Mouse (Mus musculus) heart, embryonic 10.5 days (tissue): ENCODE results near the gene Polr3a. TPM values are rescaled to one million over a fixed set of nuclear protein-coding genes. Genes with fewer than 3 reads are reported as not detected.
"Not testable (repeated sequence)": the region's sequence is repeated elsewhere in the genome, so short reads cannot be mapped to it uniquely, and the experiment has no call there.

Experiments
- DNase-seq: peaks from one replicate; pipeline ENCODE4 v3.0.0-alpha.2; 2017; ENCODE audit warnings: low spot score
- H3K27ac ChIP-seq: fragments of 300-500 bp; sonication (generic); 2 replicates; pipeline ENCODE4 v1.5.1; 2016; ENCODE audit warnings: mild to moderate bottlenecking
- H3K27me3 ChIP-seq: fragments of 300-500 bp; sonication (generic); 2 replicates; pipeline ENCODE4 v1.6.1; 2016; ENCODE audit warnings: mild to moderate bottlenecking; ENCODE audit not compliant: poor library complexity, insufficient read depth, severe bottlenecking
- H3K36me3 ChIP-seq: fragments of 300-500 bp; sonication (generic); 2 replicates; pipeline ENCODE4 v1.6.1; 2016; ENCODE audit warnings: mild to moderate bottlenecking, moderate library complexity
- H3K4me1 ChIP-seq: fragments of 300-500 bp; sonication (generic); 2 replicates; pipeline ENCODE4 v1.6.1; 2016; ENCODE audit warnings: mild to moderate bottlenecking
- H3K4me3 ChIP-seq: fragments of 300-500 bp; sonication (generic); 2 replicates; pipeline ENCODE4 v1.5.1; 2016; ENCODE audit warnings: mild to moderate bottlenecking, moderate library complexity
- H3K9me3 ChIP-seq: fragments of 300-500 bp; sonication (generic); 2 replicates; pipeline ENCODE4 v1.6.1; 2016; ENCODE audit warnings: mild to moderate bottlenecking, moderate library complexity
- WGBS: fragments of 180-500 bp; shearing (Covaris S2); methylation state at CpG from one replicate; pipeline ENCODE4 v1.1.7; 2016; 5-methylcytosine and 5-hydroxymethylcytosine counted together
- polyA plus RNA-seq: library from polyadenylated mRNA; unstranded; fragments of >200 nt; fragmentation: Nextera tagmentation; extraction: Ambion mirVana; gene quantifications from 2 replicates; pipeline ENCODE4 v1.2.1, GENCODE M21; 2016

Polr3a gene
- polyA plus RNA-seq, 1 experiment from 2014 or later: 18.1 TPM

DNA sequence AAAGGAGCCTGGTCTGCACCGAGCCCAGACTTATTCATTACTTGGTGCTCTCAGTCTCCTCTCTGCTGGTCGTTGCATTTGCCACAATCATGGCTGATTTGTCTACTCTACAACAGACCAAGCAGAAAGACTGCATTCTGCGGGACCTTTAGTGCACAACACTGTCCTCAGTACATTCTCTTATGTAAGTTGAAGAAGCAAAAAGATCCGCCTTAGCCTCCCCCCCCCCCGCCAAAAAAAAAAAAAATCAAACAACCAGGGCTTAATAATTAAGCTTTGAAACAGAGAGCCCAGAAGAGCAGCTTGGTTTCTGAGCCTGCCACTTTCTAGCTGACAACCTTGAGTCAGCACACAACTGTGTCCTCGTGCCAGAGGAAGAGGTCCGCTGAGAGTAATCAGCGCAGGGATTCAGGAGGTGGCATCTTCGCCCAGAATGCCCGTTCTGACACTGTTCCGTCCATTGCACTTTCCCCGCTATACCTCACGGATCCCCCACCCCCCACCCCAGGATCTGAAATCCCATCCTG, 554 bp downstream of the Polr3a start:
- no peaks in the 10 kb centered on the region for H3K9me3 ChIP-seq
- peaks cover 10% of the 10 kb centered on the region for H3K4me1 ChIP-seq
- WGBS: 8% methylated on average over 13 of the region's 13 CpGs
- H3K27ac ChIP-seq: peak overlapping the region; percentile 86
- no peaks in the 10 kb centered on the region for H3K27me3 ChIP-seq
- H3K4me3 ChIP-seq: peak overlapping the region; percentile 96
- H3K36me3 ChIP-seq: peaks cover 33% of the 10 kb centered on the region
- DNase-seq: no peak

- H3K36me3 ChIP-seq: peaks cover 98% of the 10 kb centered on the region
- WGBS: 93% methylated on average over 6 of the region's 6 CpGs
Measured at GRCm38 (mm10) chr14:24468806-24469205, 18.1 kb downstream of the Polr3a start.

GRCm38 (mm10) chr14:24458191-24458590, 28.7 kb downstream of the Polr3a start:
- Histone ChIP-seq H3K36me3 (peaks cover 96% of the 10 kb centered on the region), H3K4me3 (no peak overlapping the region), H3K9me3 (no peaks in the 10 kb centered on the region), H3K27me3 (no peaks in the 10 kb centered on the region), H3K27ac (no peak overlapping the region), H3K4me1 (no peaks in the 10 kb centered on the region)
- DNase-seq: no peak
- WGBS: 82% methylated on average over 3 of the region's 3 CpGs

More at GRCm38 (mm10) chr14:24468806-24469205, 18.1 kb downstream of the Polr3a start:
- Histone ChIP-seq H3K27me3 (no peaks in the 10 kb centered on the region), H3K4me1 (no peaks in the 10 kb centered on the region), H3K4me3 (no peak overlapping the region), H3K9me3 (no peaks in the 10 kb centered on the region), H3K27ac (no peak overlapping the region)
- DNase-seq: no peak

GRCm38 (mm10) chr14:24443529-24443928, 43.3 kb downstream of the Polr3a start:
- not testable (repeated sequence) for H3K4me3 ChIP-seq, H3K27me3 ChIP-seq, DNase-seq, H3K4me1 ChIP-seq, H3K27ac ChIP-seq, H3K9me3 ChIP-seq
- 74% methylated on average over 4 of the region's 4 CpGs for WGBS
- peaks cover 21% of the 10 kb centered on the region for H3K36me3 ChIP-seq

Other genes starting within 250 kb of the Polr3a start
- gene Dlg5, start 241.1 kb downstream of the Polr3a start, polyA plus RNA-seq: 11.3 and 15.1 TPM in 2 replicates
- not detected in 2 replicates for gene E330034G19Rik, start 193.8 kb downstream of the Polr3a start, polyA plus RNA-seq
- 782 and 904 TPM in 2 replicates for gene Rps24, start 67 bp upstream of the Polr3a start, polyA plus RNA-seq